Mouse (Mus musculus): ENCODE measurements at regions not wholly inside any gene's neighbourhood (a gene's known extent, or its start where the extent isn't known, plus 50 kb on each side); places are given as distances from the start of the nearest gene placed in this dataset.
"Not testable (repeated sequence)": the region's sequence is repeated elsewhere in the genome, so short reads cannot be mapped to it uniquely, and the experiment has no call there.

DNA sequence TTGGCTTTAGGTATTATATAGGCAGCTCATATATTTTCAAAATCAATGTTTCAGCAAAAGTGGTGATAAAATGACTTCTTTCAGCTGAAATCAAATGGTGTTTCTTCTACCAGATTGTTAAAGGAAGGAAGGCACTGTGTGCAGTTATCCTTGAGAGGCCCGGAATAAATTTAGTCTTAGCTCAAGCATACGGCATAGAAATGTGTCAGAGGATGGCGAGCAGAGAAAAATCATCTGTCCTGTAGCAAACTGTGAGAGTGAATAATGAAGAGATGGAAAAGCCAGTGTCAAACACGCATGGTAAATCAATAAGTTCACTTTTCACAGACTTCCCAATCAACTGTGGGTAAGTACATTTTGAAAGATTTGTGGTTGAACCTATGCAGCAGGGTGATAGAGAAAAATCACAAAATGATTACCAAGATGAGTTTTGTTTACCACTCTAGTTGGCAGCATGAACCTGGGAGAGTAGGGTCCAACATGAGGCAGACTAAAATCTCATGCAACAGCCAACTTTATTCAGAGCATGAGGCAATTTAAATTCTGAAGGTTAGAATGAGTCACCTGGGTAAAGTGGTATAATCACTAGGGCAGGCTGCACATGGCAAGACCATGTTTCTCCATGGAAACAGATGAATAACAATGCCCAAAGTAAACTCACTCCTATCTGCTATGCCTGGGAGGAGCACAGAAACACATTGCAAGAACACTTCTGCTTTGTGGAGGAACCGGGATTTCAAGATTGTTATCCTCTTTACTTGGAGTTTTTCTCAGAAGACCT is 55.7 kb downstream of the AI429214 start:
- no peak for DNase-seq (ENCODE audit: extremely low read depth, low read depth, low spot score)

DNA sequence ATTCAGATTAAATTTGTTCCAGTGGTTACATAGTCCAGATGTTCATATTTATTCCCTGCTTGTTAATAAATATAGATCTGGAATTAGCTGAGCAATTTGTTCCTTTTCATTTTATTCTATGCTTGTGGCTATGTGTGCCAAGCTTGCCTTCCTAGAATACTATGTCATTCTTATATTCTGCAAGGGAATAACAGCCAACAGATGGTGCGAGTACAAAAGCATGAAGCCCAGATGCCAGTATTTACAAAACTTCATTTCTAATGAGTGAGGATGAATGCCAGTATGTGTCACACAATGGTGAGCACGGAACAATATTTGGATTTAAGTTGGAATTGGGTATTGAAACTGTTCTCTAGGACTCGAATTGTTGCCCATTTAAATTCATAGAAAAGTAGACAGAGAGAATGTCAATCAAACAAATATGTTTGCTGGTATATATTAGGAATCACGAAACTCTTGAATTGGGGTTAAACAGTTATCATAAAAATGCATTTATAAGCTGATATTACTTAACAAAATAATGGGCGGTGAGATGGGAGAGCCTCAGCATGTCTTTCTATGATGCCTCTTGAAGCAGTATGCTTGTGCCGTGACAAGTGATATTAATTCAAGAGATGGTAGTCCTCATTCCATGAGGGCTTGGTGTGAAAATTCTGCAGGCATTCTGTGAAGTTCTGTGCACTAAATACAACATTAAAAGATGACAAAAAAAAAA is 56.7 kb downstream of the AI429214 start:
- DNase-seq (ENCODE audit: extremely low read depth, low read depth, low spot score): no peak

DNA sequence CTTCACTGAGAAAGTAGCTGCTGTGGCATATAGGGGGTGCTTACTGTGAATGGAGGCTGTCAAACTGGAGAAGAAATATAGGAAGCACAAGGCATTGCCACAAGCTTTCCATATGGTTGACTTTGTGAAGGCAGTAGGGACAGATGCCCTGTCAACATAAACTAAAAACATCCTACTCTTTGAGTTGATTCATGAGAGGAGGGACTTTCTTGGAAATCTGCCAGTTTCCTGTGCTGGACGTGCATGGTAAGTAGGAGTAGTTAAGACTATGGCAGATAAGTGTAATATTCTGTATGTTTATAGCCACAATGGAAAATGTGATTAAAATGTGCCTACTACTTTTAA is 57.3 kb downstream of the AI429214 start:
- no peak for DNase-seq (ENCODE audit: extremely low read depth, low read depth, low spot score)

GRCm38 (mm10) chr8:37056376-37056775 is 63.0 kb downstream of the AI429214 start:
- DNase-seq (ENCODE audit: extremely low read depth, low read depth, low spot score): peak; percentile 86

DNA sequence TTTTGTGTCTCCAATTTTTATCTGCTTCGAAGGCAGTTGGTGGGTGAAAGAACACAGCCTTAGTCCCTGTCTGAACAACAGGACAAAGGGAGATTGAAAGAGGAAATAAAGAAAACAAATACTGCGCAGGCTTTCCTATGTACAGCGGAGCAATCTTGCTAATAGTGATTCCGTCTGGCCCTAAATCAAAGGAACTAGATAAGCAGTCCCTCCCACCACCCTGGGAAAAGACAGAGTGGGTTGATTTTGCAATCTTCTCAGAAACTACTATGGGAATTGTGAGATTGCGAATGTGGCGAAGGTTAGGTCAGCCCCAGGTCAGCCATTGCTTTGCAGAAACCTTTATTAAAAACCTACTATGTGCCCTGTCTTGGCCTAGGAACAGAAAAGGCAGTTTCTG is 65.0 kb downstream of the AI429214 start:
- DNase-seq (ENCODE audit: extremely low read depth, low read depth, low spot score): no peak

DNA sequence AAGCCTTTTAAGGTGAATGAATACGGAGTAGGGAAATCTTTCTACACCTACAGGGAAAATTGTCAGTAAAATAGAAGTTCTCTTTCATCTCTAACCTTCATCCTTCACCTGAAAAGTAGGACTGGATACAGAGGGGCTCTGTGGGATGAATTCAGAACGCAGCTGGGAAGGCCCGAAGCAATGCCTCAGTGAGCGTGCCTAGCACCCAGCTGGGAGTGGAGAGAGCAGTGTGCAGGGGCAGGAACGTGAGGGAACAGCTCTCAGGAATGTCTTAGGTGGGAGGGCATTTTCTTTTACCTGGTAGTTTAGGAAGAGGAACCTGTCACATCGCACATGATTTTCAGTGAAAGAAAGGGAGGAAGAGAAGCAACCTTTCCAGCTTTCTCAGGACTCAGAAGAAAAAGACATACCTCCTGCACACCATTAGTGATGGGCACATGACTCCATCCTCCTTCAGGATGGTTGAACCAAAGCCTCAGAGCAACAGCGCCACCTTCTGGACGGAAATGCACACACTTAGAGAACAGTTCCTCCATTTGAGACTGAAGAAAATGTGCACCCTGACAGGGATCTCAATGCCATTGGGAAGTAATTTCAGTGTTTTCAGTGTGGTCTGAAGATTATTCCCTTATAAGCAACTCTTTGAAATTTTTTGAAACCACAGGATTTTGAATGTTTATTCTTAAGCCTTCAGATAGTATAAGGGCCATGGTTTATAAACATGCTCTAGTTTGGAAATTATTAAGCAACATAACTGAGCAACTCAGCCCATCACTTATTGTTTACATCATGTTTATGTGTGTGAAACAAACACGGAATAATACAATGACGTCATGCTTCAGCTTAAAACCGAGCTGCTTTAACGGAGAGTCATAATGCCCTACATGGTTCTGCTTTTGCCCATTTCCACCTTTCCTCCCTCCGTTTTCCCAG is 68.9 kb downstream of the AI429214 start:
- DNase-seq (ENCODE audit: extremely low read depth, low read depth, low spot score): no peak

GRCm38 (mm10) chr8:37063764-37064331 is 70.4 kb downstream of the AI429214 start:
- DNase-seq (ENCODE audit: extremely low read depth, low read depth, low spot score): no peak

GRCm38 (mm10) chr8:37072905-37073304 is 79.5 kb downstream of the AI429214 start:
- no peak for DNase-seq (ENCODE audit: extremely low read depth, low read depth, low spot score)

- no peak for DNase-seq (ENCODE audit: extremely low read depth, low read depth, low spot score)
These were observed 106.3 kb downstream of the AI429214 start for GRCm38 (mm10) chr8:37099727-37100126.

DNA sequence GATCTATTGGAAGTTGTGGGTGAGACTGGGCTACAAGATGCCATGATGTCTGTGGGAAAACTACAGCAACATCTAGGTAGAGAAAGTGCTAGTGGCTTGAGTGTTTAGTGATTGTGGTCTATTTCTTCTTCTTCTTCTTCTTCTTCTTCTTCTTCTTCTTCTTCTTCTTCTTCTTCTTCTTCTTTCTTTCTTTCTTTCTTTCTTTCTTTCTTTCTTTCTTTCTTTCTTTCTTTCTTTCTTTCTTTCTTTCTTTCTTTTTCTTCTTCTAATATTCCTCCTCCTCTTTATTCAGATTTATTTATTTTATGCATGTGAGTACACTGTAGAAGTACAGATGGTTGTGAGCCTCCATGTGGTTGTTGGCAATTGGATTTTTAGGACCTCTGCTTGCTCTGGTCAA is 119.0 kb downstream of the AI429214 start:
- DNase-seq (ENCODE audit: extremely low read depth, low read depth, low spot score): not testable (repeated sequence)

DNA sequence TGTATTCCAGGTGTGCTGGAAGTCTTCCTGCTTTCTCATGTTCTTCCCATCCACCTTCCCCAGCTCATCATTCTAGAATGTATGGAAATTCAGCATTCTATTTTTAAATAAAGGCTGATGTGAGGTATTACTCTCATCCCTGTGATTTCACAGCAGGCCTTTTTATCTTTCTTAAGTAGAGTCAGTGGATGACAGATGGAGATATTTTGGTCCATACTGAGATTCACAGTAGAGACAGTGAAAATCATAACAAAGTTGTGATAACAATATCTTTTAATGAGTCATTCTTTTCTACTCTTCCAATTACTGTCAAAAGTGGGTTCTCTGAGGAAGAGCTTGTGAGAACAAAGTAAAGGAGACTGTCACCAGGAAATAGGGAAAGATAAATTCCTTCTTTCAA is 132.4 kb downstream of the AI429214 start:
- no peak for DNase-seq (ENCODE audit: extremely low read depth, low read depth, low spot score)

DNA sequence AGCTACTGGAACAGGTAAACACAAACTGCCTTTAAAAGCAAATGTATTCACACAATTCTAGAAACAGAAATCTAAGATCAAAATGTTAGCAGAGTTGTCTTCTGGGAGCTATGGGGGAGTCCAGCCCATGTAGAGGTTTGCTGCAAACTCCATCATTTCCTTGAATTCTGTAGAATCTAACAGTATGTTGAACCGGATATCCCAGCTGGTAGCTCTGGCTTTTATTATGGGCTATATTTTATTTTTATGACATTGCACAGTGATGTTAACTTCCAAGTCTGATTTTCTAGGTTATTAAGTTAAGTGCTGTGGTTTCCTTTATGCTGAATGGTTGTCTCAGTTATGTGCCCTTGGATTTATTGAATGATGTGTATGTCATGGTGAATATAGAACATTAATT is 136.3 kb downstream of the AI429214 start:
- DNase-seq (ENCODE audit: extremely low read depth, low read depth, low spot score): no peak

DNA sequence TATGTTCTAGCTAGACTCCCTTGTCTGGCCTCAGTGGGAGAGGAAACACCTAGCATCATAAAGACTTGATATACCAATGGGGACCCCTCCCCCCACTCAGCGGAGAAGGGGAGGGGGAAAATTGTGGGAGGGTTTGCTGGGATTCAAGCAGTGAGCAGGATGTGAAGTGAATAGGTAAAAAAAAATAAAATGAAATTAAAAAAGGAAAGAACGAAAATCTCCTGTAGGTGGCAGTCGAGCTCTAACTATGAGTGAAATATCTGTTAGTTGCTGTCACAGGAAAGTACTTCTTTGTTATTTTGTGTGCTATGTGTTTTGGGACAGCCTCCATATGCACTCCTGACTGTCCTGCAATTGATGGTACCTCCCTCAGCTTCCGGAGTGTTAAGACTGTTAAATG is 138.6 kb downstream of the AI429214 start:
- no peak for DNase-seq (ENCODE audit: extremely low read depth, low read depth, low spot score)

DNA sequence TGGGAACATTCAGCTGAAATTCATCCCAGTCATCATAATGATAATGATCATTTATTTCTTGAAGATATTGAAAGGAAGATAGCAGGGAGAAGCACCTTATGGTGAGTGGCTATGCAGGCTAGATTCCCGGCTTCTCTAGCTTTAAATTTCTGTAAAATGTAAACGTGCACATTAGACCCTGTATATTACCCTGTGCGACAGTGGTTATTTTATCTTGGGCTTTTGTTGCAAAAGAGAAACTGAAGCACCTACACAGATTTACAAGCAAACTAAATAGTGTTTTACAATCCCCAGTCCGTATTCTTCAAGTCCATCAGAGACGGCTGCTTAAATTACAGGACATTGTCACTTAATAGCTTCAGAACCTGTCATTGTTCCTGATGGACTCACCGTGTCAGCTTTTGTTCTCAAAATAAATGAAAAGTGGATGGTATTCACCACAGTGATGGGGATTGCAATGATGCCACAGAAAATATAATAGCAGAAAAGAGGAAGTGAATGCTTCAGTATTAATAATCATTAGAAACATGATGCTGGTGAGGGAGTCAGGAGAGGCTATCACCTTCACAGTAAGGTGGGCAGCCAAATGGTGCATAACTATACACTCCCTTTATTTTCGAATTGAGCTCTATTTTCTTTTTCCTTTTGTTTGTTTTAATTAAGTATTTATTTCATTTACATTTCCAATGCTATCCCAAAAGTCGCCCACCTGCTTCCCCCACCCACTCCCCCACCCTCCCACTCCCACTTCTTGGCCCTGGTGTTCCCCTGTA is 141.0 kb downstream of the AI429214 start:
- no peak for DNase-seq (ENCODE audit: extremely low read depth, low read depth, low spot score)

GRCm38 (mm10) chr8:37150286-37150685 is 156.9 kb downstream of the AI429214 start:
- DNase-seq (ENCODE audit: extremely low read depth, low read depth, low spot score): no peak

DNA sequence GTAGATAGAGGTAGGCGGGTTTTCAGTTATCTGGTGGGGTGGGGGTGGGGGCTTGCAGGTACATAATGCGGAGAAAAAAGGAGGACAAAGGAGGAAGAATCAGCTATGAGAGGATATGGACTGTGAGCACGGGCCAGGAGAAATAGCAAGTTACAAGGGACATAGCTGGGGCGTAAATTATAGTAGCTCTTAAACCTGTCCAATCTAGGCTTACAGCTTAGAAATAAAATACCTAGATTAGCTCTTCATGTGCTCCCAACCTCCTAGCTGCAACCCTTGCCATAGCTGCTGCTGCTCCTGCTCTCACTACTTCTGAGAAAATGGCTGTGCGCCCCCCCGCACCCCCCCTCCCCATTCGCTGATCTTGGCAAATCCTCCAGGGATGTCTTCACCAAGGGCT is 161.0 kb downstream of the AI429214 start:
- DNase-seq (ENCODE audit: extremely low read depth, low read depth, low spot score): no peak

- DNase-seq (ENCODE audit: extremely low read depth, low read depth, low spot score): no peak
These were observed 161.5 kb downstream of the AI429214 start for GRCm38 (mm10) chr8:37154946-37155345.

- DNase-seq (ENCODE audit: extremely low read depth, low read depth, low spot score): no peak
These were observed 166.1 kb downstream of the AI429214 start for GRCm38 (mm10) chr8:37159481-37159880.

- no peak for DNase-seq (ENCODE audit: extremely low read depth, low read depth, low spot score)
These were observed 203.5 kb downstream of the AI429214 start for GRCm38 (mm10) chr8:37196859-37197258.

- no peak for DNase-seq (ENCODE audit: extremely low read depth, low read depth, low spot score)
These were observed 222.5 kb downstream of the AI429214 start for GRCm38 (mm10) chr8:37215894-37216293.
